Mouse (Mus musculus): ENCODE data around the gene Adam1b. TPM values are rescaled to one million over a fixed set of nuclear protein-coding genes. Genes with fewer than 3 reads are reported as not detected.
A peak's percentile ranks its signal among the peaks of the same experiment; 100 is the strongest.

Gene Adam1b
- polyA plus RNA-seq (2014; fragmentation: Nextera tagmentation; extraction: Ambion mirVana) = 0.36 TPM in 1 of 2 replicates, not detected in the other

DNA sequence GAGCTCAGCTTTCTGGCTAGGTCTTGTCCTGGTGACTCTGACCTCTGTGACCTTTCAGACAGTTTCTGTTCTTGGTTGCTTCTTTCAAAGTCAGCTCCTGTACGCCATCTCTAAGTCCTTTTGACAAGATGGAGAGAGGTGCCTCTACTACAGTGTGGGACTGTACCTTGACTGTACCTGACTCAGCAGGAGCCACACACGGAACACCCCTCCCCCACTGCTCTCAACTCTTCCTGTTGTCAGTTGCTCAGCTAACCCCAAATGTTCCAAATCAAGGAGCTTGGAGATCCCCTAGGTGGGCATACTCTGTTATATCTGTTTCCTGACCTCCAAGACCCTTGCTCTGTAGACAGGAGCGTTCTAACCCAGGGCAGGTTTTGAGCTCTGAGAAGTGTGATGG lies at the start of gene Adam1b:
TSS of gene Adam1b (minus strand) at position 205 of the 400 bp plus-strand sequence.
- 88% methylated on average over 3 of the region's 3 CpGs for WGBS
- Histone ChIP-seq H3K9me3 (ENCODE audit: control insufficient read depth, low read length) (no peaks in the 10 kb centered on the region), H3K9ac (replicated peaks; ENCODE audit: low read depth, low read length) (no peak within 1 kb of the TSS), H3K4me3 (ENCODE audit: low read depth, low read length) (no peak within 1 kb of the TSS), H3K4me1 (ENCODE audit: control insufficient read depth, insufficient read depth, low read length) (no peaks in the 10 kb centered on the region), H3K4me2 (ENCODE audit: low read depth, low read length) (no peak within 1 kb of the TSS), H3K27ac (ENCODE audit: low read depth, low read length) (no peak within 1 kb of the TSS), H3K36me3 (ENCODE audit: control insufficient read depth, insufficient read depth, low read length) (no peaks in the 10 kb centered on the region), H3K27me3 (ENCODE audit: control insufficient read depth, insufficient read depth, low read length) (no peaks in the 10 kb centered on the region)
- ATAC-seq (ENCODE audit: low read depth) = no peak

DNA sequence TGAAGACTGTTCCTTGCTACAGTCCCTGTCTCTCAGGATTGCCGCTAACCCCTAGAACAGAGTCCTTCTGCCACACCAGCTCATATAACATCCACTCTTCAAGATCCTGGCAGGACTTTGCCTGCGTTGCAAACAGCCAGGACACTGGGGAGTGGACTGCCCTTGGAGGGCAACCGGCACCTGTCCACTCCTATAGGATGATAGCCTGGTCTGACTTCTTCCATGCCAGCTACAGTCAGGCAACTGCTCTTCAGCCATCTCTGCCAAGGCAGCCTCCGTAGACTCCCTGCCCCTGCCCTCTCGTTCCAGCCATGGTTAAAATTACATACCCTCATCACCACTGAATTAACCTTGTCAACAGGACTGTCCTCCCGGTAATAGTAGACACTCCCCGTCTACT lies 46.0 kb upstream of the Adam1b start:
- H3K4me1 ChIP-seq (ENCODE audit: control insufficient read depth, insufficient read depth, low read length) = peaks cover 9% of the 10 kb centered on the region
- 86% methylated on average over 7 of the region's 7 CpGs for WGBS

DNA sequence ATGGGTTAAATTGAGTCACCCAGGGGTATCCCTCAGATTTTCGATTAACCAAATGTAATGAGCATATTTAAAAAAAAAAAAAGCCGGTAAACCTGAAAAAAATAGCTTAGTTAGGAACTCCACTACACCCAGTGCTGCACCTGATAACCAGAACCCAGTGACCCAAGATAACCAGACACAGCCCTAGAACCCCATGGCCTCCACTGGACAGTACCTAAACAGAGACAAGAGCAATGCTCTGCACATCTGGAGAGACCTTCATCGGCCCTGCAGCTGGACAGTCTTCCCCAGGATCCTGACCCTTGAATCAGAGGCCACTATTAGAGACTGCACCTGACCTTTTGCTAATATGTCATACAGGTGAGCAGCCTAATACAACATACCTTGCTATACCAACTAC lies 43.8 kb upstream of the Adam1b start:
- no peak overlapping the region for H3K4me3 ChIP-seq (ENCODE audit: low read depth, low read length)
- peaks cover 19% of the 10 kb centered on the region for H3K4me1 ChIP-seq (ENCODE audit: control insufficient read depth, insufficient read depth, low read length)

More for the DNA sequence above, 46.0 kb upstream of the Adam1b start:
- H3K36me3 ChIP-seq (ENCODE audit: control insufficient read depth, insufficient read depth, low read length) = no peaks in the 10 kb centered on the region
- no peak overlapping the region for H3K27ac ChIP-seq (ENCODE audit: low read depth, low read length)
- no peaks in the 10 kb centered on the region for H3K9me3 ChIP-seq (ENCODE audit: control insufficient read depth, low read length)
- no peak overlapping the region for H3K9ac ChIP-seq (replicated peaks; ENCODE audit: low read depth, low read length)
- no peak for ATAC-seq (ENCODE audit: low read depth)
- no peak overlapping the region for H3K4me3 ChIP-seq (ENCODE audit: low read depth, low read length)
- H3K27me3 ChIP-seq (ENCODE audit: control insufficient read depth, insufficient read depth, low read length) = 0 out of 2 replicates have a peak, but pooled peaks cover 2% of the 10 kb centered on the region
- no peak overlapping the region for H3K4me2 ChIP-seq (ENCODE audit: low read depth, low read length)

GRCm38 (mm10) chr5:121546530-121546895 lies 43.3 kb upstream of the Adam1b start:
- H3K27me3 ChIP-seq (ENCODE audit: control insufficient read depth, insufficient read depth, low read length) = 0 out of 2 replicates have a peak, but pooled peaks cover 2% of the 10 kb centered on the region
- H3K4me3 ChIP-seq (ENCODE audit: low read depth, low read length) = peak overlapping the region; percentile 99
- H3K9me3 ChIP-seq (ENCODE audit: control insufficient read depth, low read length) = no peaks in the 10 kb centered on the region
- peaks cover 19% of the 10 kb centered on the region for H3K4me1 ChIP-seq (ENCODE audit: control insufficient read depth, insufficient read depth, low read length)
- 47% methylated on average over 6 of the region's 6 CpGs for WGBS
- peak overlapping the region; percentile 95 for H3K4me2 ChIP-seq (ENCODE audit: low read depth, low read length)
- no peak overlapping the region for H3K27ac ChIP-seq (ENCODE audit: low read depth, low read length)
- no peaks in the 10 kb centered on the region for H3K36me3 ChIP-seq (ENCODE audit: control insufficient read depth, insufficient read depth, low read length)
- H3K9ac ChIP-seq (replicated peaks; ENCODE audit: low read depth, low read length) = peak overlapping the region; percentile 98
- no peak for ATAC-seq (ENCODE audit: low read depth)

More for the DNA sequence above, 43.8 kb upstream of the Adam1b start:
- H3K27ac ChIP-seq (ENCODE audit: low read depth, low read length) = no peak overlapping the region
- H3K9ac ChIP-seq (replicated peaks; ENCODE audit: low read depth, low read length) = no peak overlapping the region
- H3K36me3 ChIP-seq (ENCODE audit: control insufficient read depth, insufficient read depth, low read length) = no peaks in the 10 kb centered on the region
- H3K9me3 ChIP-seq (ENCODE audit: control insufficient read depth, low read length) = no peaks in the 10 kb centered on the region
- H3K27me3 ChIP-seq (ENCODE audit: control insufficient read depth, insufficient read depth, low read length) = 0 out of 2 replicates have a peak, but pooled peaks cover 2% of the 10 kb centered on the region
- no peak overlapping the region for H3K4me2 ChIP-seq (ENCODE audit: low read depth, low read length)
- ATAC-seq (ENCODE audit: low read depth) = no peak
- WGBS = 94% methylated on average over 3 of the region's 3 CpGs

- H3K27ac ChIP-seq (ENCODE audit: low read depth, low read length) = peak within 1 kb of the TSS; percentile 97
- 0 out of 2 replicates have a peak, but pooled peaks cover 2% of the 10 kb centered on the region for H3K27me3 ChIP-seq (ENCODE audit: control insufficient read depth, insufficient read depth, low read length)
- peak; percentile 95 for ATAC-seq (ENCODE audit: low read depth)
- H3K4me1 ChIP-seq (ENCODE audit: control insufficient read depth, insufficient read depth, low read length) = peaks cover 19% of the 10 kb centered on the region
- peak within 1 kb of the TSS; percentile 95 for H3K4me2 ChIP-seq (ENCODE audit: low read depth, low read length)
- no peaks in the 10 kb centered on the region for H3K36me3 ChIP-seq (ENCODE audit: control insufficient read depth, insufficient read depth, low read length)
- 2% methylated on average over 49 of the region's 55 CpGs for WGBS
- peak within 1 kb of the TSS; percentile 99 for H3K4me3 ChIP-seq (ENCODE audit: low read depth, low read length)
- H3K9me3 ChIP-seq (ENCODE audit: control insufficient read depth, low read length) = no peaks in the 10 kb centered on the region
- peak within 1 kb of the TSS; percentile 98 for H3K9ac ChIP-seq (replicated peaks; ENCODE audit: low read depth, low read length)
Observed at GRCm38 (mm10) chr5:121545793-121546529, 42.7 kb upstream of the Adam1b start, which contains the start of gene Mapkapk5. Gene Mapkapk5, minus strand, starts transcription at chr5:121545905.

- Histone ChIP-seq H3K4me1 (ENCODE audit: control insufficient read depth, insufficient read depth, low read length) (peaks cover 19% of the 10 kb centered on the region), H3K9ac (replicated peaks; ENCODE audit: low read depth, low read length) (peak within 1 kb of the TSS; percentile 98), H3K4me2 (ENCODE audit: low read depth, low read length) (peak within 1 kb of the TSS; percentile 95), H3K9me3 (ENCODE audit: control insufficient read depth, low read length) (no peaks in the 10 kb centered on the region), H3K27ac (ENCODE audit: low read depth, low read length) (peak within 1 kb of the TSS; percentile 97), H3K4me3 (ENCODE audit: low read depth, low read length) (peak within 1 kb of the TSS; percentile 99), H3K36me3 (ENCODE audit: control insufficient read depth, insufficient read depth, low read length) (no peaks in the 10 kb centered on the region), H3K27me3 (ENCODE audit: control insufficient read depth, insufficient read depth, low read length) (0 out of 2 replicates have a peak, but pooled peaks cover 2% of the 10 kb centered on the region)
- peak; percentile 63 for ATAC-seq (ENCODE audit: low read depth)
- 2% methylated on average over 63 of the region's 97 CpGs for WGBS
Observed at GRCm38 (mm10) chr5:121544910-121545792, 41.9 kb upstream of the Adam1b start, which contains the start of the genes Adam1a and Gm42878. Gene Adam1a, minus strand, starts transcription at chr5:121545482. Gene Gm42878, minus strand, starts transcription at chr5:121545482.

GRCm38 (mm10) chr5:121543370-121543769 lies 40.1 kb upstream of the Adam1b start:
- no peak overlapping the region for H3K4me2 ChIP-seq (ENCODE audit: low read depth, low read length)
- H3K4me1 ChIP-seq (ENCODE audit: control insufficient read depth, insufficient read depth, low read length) = peaks cover 19% of the 10 kb centered on the region
- no peak overlapping the region for H3K27ac ChIP-seq (ENCODE audit: low read depth, low read length)
- 0 out of 2 replicates have a peak, but pooled peaks cover 2% of the 10 kb centered on the region for H3K27me3 ChIP-seq (ENCODE audit: control insufficient read depth, insufficient read depth, low read length)
- H3K36me3 ChIP-seq (ENCODE audit: control insufficient read depth, insufficient read depth, low read length) = no peaks in the 10 kb centered on the region
- WGBS = 85% methylated on average over 3 of the region's 3 CpGs
- ATAC-seq (ENCODE audit: low read depth) = no peak
- H3K4me3 ChIP-seq (ENCODE audit: low read depth, low read length) = no peak overlapping the region
- H3K9ac ChIP-seq (replicated peaks; ENCODE audit: low read depth, low read length) = no peak overlapping the region
- H3K9me3 ChIP-seq (ENCODE audit: control insufficient read depth, low read length) = no peaks in the 10 kb centered on the region

DNA sequence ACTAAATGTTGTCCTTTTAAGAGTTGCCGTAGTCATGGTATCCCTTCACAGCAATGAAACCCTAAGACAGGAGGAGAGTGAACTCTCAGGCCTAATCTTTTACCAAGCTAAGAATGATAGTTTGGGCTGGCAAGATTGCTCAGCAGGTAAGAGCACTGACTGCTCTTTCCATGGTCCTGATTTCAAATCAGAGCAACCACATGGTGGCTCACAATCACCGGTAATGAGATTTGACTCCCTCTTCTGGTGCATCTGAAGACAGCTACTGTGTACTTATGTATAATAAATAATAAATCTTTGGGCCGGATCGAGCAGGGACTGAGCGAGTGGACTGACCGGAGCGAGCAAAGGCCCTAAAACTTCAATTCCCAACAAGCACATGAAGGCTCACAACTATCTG lies 38.0 kb upstream of the Adam1b start:
- no peak for ATAC-seq (ENCODE audit: low read depth)
- Histone ChIP-seq H3K9ac (replicated peaks; ENCODE audit: low read depth, low read length) (no peak overlapping the region), H3K27me3 (ENCODE audit: control insufficient read depth, insufficient read depth, low read length) (0 out of 2 replicates have a peak, but pooled peaks cover 2% of the 10 kb centered on the region), H3K4me2 (ENCODE audit: low read depth, low read length) (no peak overlapping the region), H3K27ac (ENCODE audit: low read depth, low read length) (no peak overlapping the region), H3K4me3 (ENCODE audit: low read depth, low read length) (no peak overlapping the region), H3K4me1 (ENCODE audit: control insufficient read depth, insufficient read depth, low read length) (peaks cover 17% of the 10 kb centered on the region), H3K9me3 (ENCODE audit: control insufficient read depth, low read length) (no peaks in the 10 kb centered on the region), H3K36me3 (ENCODE audit: control insufficient read depth, insufficient read depth, low read length) (peaks cover 7% of the 10 kb centered on the region; the same call in 1 of the 2 replicates)
- WGBS = 82% methylated on average over 7 of the region's 7 CpGs
